Mouse (Mus musculus) embryo, embryonic 11.5 days (tissue): ENCODE measurements around the gene Shc2.

Experiments used
- DNase-seq: peaks from one replicate; pipeline ENCODE4 v3.0.0-alpha.2; 2012; ENCODE audit warnings: low read depth, low spot score

Shc2 gene

GRCm38 (mm10) chr10:79637128-79638110 is at the start of gene Shc2:
TSS of gene Shc2 (minus strand) at chr10:79637918.
- no peak for DNase-seq

- DNase-seq = no peak
These were observed 49.8 kb upstream of the Shc2 start for GRCm38 (mm10) chr10:79687513-79687912.

- DNase-seq = no peak
These were observed 49.0 kb upstream of the Shc2 start for GRCm38 (mm10) chr10:79686691-79687090.

GRCm38 (mm10) chr10:79686219-79686618 is 48.5 kb upstream of the Shc2 start:
- DNase-seq = no peak

GRCm38 (mm10) chr10:79684770-79685600 is 47.3 kb upstream of the Shc2 start:
- DNase-seq = no peak

GRCm38 (mm10) chr10:79683726-79684640 is 46.3 kb upstream of the Shc2 start:
- no peak for DNase-seq

- DNase-seq = peak; percentile 42
These were observed 45.3 kb upstream of the Shc2 start for GRCm38 (mm10) chr10:79682916-79683582.

GRCm38 (mm10) chr10:79682551-79682915 is 44.8 kb upstream of the Shc2 start:
- no peak for DNase-seq

GRCm38 (mm10) chr10:79681591-79682245 is 44.0 kb upstream of the Shc2 start, which contains the start of gene Cdc34:
TSS of gene Cdc34 (plus strand) at chr10:79682195.
- peak; percentile 97 for DNase-seq

- no peak for DNase-seq
These were observed 43.1 kb upstream of the Shc2 start for GRCm38 (mm10) chr10:79680606-79681495.

GRCm38 (mm10) chr10:79675346-79676035 is 37.8 kb upstream of the Shc2 start:
- DNase-seq = no peak

- no peak for DNase-seq
These were observed 35.3 kb upstream of the Shc2 start for GRCm38 (mm10) chr10:79673054-79673453.

- DNase-seq = no peak
These were observed 34.4 kb upstream of the Shc2 start for GRCm38 (mm10) chr10:79672088-79672455.

GRCm38 (mm10) chr10:79671396-79672087 is 33.8 kb upstream of the Shc2 start:
- no peak for DNase-seq

- no peak for DNase-seq
These were observed 32.6 kb upstream of the Shc2 start for GRCm38 (mm10) chr10:79670071-79670888.

- peak; percentile 69 for DNase-seq
These were observed 31.9 kb upstream of the Shc2 start for GRCm38 (mm10) chr10:79669576-79670057.
